Mouse (Mus musculus): Measurements from ENCODE around the gene Ube3b. TPM values are rescaled to one million over a fixed set of nuclear protein-coding genes. Genes with fewer than 3 reads are reported as not detected.

Ube3b gene
- polyA plus RNA-seq, 1 experiment from 2014 or later, result 48.2 TPM

GRCm38 (mm10) chr5:114383184-114383904, 2.9 kb downstream of the Ube3b start:
- DNase-seq (ENCODE audit: low spot score) (no peak), ATAC-seq (ENCODE audit: low FRiP score) (no peak)
- Histone ChIP-seq H3K9ac (no peak overlapping the region), H3K27me3 (ENCODE audit: control insufficient read depth, insufficient read depth, low read length) (no peaks in the 10 kb centered on the region), H3K36me3 (replicated peaks; ENCODE audit: control insufficient read depth, insufficient read depth) (peaks cover 41% of the 10 kb centered on the region), H3K27ac (no peak overlapping the region), H3K4me3 (replicated peaks; ENCODE audit: low read length) (no peak overlapping the region), H3K4me2 (replicated peaks) (no peak overlapping the region), H3K9me3 (ENCODE audit: control insufficient read depth, low read length) (no peaks in the 10 kb centered on the region), H3K4me1 (replicated peaks; ENCODE audit: control insufficient read depth, insufficient read depth, low read length) (peaks cover 22% of the 10 kb centered on the region)
- 75% methylated on average over 9 of the region's 9 CpGs for WGBS

GRCm38 (mm10) chr5:114384448-114384847, 4.0 kb downstream of the Ube3b start:
- peaks cover 12% of the 10 kb centered on the region for H3K4me1 ChIP-seq (replicated peaks; ENCODE audit: control insufficient read depth, insufficient read depth, low read length)
- 93% methylated on average over 8 of the region's 8 CpGs for WGBS

GRCm38 (mm10) chr5:114393169-114393568, 12.8 kb downstream of the Ube3b start:
- no peak overlapping the region for H3K27ac ChIP-seq

More at GRCm38 (mm10) chr5:114384448-114384847, 4.0 kb downstream of the Ube3b start:
- Histone ChIP-seq H3K27ac (no peak overlapping the region), H3K4me3 (replicated peaks; ENCODE audit: low read length) (no peak overlapping the region), H3K9me3 (ENCODE audit: control insufficient read depth, low read length) (no peaks in the 10 kb centered on the region), H3K4me2 (replicated peaks) (no peak overlapping the region), H3K27me3 (ENCODE audit: control insufficient read depth, insufficient read depth, low read length) (no peaks in the 10 kb centered on the region), H3K9ac (no peak overlapping the region), H3K36me3 (replicated peaks; ENCODE audit: control insufficient read depth, insufficient read depth) (peaks cover 52% of the 10 kb centered on the region)
- ATAC-seq (ENCODE audit: low FRiP score) (no peak), DNase-seq (ENCODE audit: low spot score) (no peak)

GRCm38 (mm10) chr5:114406592-114406991, 26.2 kb downstream of the Ube3b start:
- H3K4me1 ChIP-seq (replicated peaks; ENCODE audit: control insufficient read depth, insufficient read depth, low read length), result no peaks in the 10 kb centered on the region
- H3K4me2 ChIP-seq (replicated peaks), result no peak overlapping the region
- ATAC-seq (ENCODE audit: low FRiP score) (no peak), DNase-seq (ENCODE audit: low spot score) (no peak)
- H3K27me3 ChIP-seq (ENCODE audit: control insufficient read depth, insufficient read depth, low read length), result no peaks in the 10 kb centered on the region
- H3K9ac ChIP-seq, result no peak overlapping the region
- no peaks in the 10 kb centered on the region for H3K9me3 ChIP-seq (ENCODE audit: control insufficient read depth, low read length)
- H3K4me3 ChIP-seq (replicated peaks; ENCODE audit: low read length), result no peak overlapping the region
- H3K36me3 ChIP-seq (replicated peaks; ENCODE audit: control insufficient read depth, insufficient read depth), result peaks cover 100% of the 10 kb centered on the region
- no peak overlapping the region for H3K27ac ChIP-seq
- 94% methylated on average over 14 of the region's 14 CpGs for WGBS

More at GRCm38 (mm10) chr5:114393169-114393568, 12.8 kb downstream of the Ube3b start:
- peaks cover 92% of the 10 kb centered on the region for H3K36me3 ChIP-seq (replicated peaks; ENCODE audit: control insufficient read depth, insufficient read depth)
- WGBS, result 93% methylated on average over 9 of the region's 9 CpGs
- H3K9ac ChIP-seq, result no peak overlapping the region
- H3K4me3 ChIP-seq (replicated peaks; ENCODE audit: low read length), result no peak overlapping the region
- no peaks in the 10 kb centered on the region for H3K4me1 ChIP-seq (replicated peaks; ENCODE audit: control insufficient read depth, insufficient read depth, low read length)
- H3K9me3 ChIP-seq (ENCODE audit: control insufficient read depth, low read length), result no peaks in the 10 kb centered on the region
- no peak for DNase-seq (ENCODE audit: low spot score)
- H3K4me2 ChIP-seq (replicated peaks), result no peak overlapping the region
- no peaks in the 10 kb centered on the region for H3K27me3 ChIP-seq (ENCODE audit: control insufficient read depth, insufficient read depth, low read length)
- ATAC-seq (ENCODE audit: low FRiP score), result no peak

- Histone ChIP-seq H3K27me3 (ENCODE audit: control insufficient read depth, insufficient read depth, low read length) (no peaks in the 10 kb centered on the region), H3K9me3 (ENCODE audit: control insufficient read depth, low read length) (no peaks in the 10 kb centered on the region), H3K9ac (no peak overlapping the region), H3K36me3 (replicated peaks; ENCODE audit: control insufficient read depth, insufficient read depth) (peaks cover 100% of the 10 kb centered on the region), H3K4me1 (replicated peaks; ENCODE audit: control insufficient read depth, insufficient read depth, low read length) (no peaks in the 10 kb centered on the region), H3K4me2 (replicated peaks) (no peak overlapping the region), H3K4me3 (replicated peaks; ENCODE audit: low read length) (no peak overlapping the region), H3K27ac (no peak overlapping the region)
- no peak for DNase-seq (ENCODE audit: low spot score)
- WGBS, result 85% methylated on average over 10 of the region's 10 CpGs
- ATAC-seq (ENCODE audit: low FRiP score), result no peak
Observed at GRCm38 (mm10) chr5:114407269-114407668, 26.9 kb downstream of the Ube3b start.

GRCm38 (mm10) chr5:114407810-114408209, 27.4 kb downstream of the Ube3b start:
- Histone ChIP-seq H3K4me1 (replicated peaks; ENCODE audit: control insufficient read depth, insufficient read depth, low read length) (no peaks in the 10 kb centered on the region), H3K9ac (no peak overlapping the region), H3K9me3 (ENCODE audit: control insufficient read depth, low read length) (no peaks in the 10 kb centered on the region), H3K4me2 (replicated peaks) (no peak overlapping the region), H3K4me3 (replicated peaks; ENCODE audit: low read length) (no peak overlapping the region), H3K27ac (no peak overlapping the region), H3K27me3 (ENCODE audit: control insufficient read depth, insufficient read depth, low read length) (no peaks in the 10 kb centered on the region), H3K36me3 (replicated peaks; ENCODE audit: control insufficient read depth, insufficient read depth) (peaks cover 100% of the 10 kb centered on the region)
- WGBS, result 92% methylated on average over 9 of the region's 9 CpGs
- no peak for ATAC-seq (ENCODE audit: low FRiP score)
- DNase-seq (ENCODE audit: low spot score), result no peak

- DNase-seq (ENCODE audit: low spot score) (no peak), ATAC-seq (ENCODE audit: low FRiP score) (no peak)
- H3K4me3 ChIP-seq (replicated peaks; ENCODE audit: low read length), result no peak overlapping the region
- peaks cover 100% of the 10 kb centered on the region for H3K36me3 ChIP-seq (replicated peaks; ENCODE audit: control insufficient read depth, insufficient read depth)
- no peak overlapping the region for H3K9ac ChIP-seq
- WGBS, result 97% methylated on average over 11 of the region's 11 CpGs
- no peaks in the 10 kb centered on the region for H3K4me1 ChIP-seq (replicated peaks; ENCODE audit: control insufficient read depth, insufficient read depth, low read length)
- no peaks in the 10 kb centered on the region for H3K27me3 ChIP-seq (ENCODE audit: control insufficient read depth, insufficient read depth, low read length)
- H3K9me3 ChIP-seq (ENCODE audit: control insufficient read depth, low read length), result no peaks in the 10 kb centered on the region
- no peak overlapping the region for H3K4me2 ChIP-seq (replicated peaks)
- no peak overlapping the region for H3K27ac ChIP-seq
Observed at GRCm38 (mm10) chr5:114408846-114409245, 28.4 kb downstream of the Ube3b start.

GRCm38 (mm10) chr5:114410429-114410828, 30.0 kb downstream of the Ube3b start:
- DNase-seq (ENCODE audit: low spot score), result no peak
- H3K27ac ChIP-seq, result no peak overlapping the region
- H3K36me3 ChIP-seq (replicated peaks; ENCODE audit: control insufficient read depth, insufficient read depth), result peaks cover 100% of the 10 kb centered on the region
- H3K9me3 ChIP-seq (ENCODE audit: control insufficient read depth, low read length), result no peaks in the 10 kb centered on the region
- no peak overlapping the region for H3K9ac ChIP-seq
- H3K27me3 ChIP-seq (ENCODE audit: control insufficient read depth, insufficient read depth, low read length), result no peaks in the 10 kb centered on the region
- no peak overlapping the region for H3K4me3 ChIP-seq (replicated peaks; ENCODE audit: low read length)
- H3K4me1 ChIP-seq (replicated peaks; ENCODE audit: control insufficient read depth, insufficient read depth, low read length), result no peaks in the 10 kb centered on the region
- no peak overlapping the region for H3K4me2 ChIP-seq (replicated peaks)
- WGBS, result 91% methylated on average over 13 of the region's 13 CpGs
- ATAC-seq (ENCODE audit: low FRiP score), result no peak

- no peaks in the 10 kb centered on the region for H3K27me3 ChIP-seq (ENCODE audit: control insufficient read depth, insufficient read depth, low read length)
- DNase-seq (ENCODE audit: low spot score) (no peak), ATAC-seq (ENCODE audit: low FRiP score) (no peak)
- WGBS, result 86% methylated on average over 23 of the region's 23 CpGs
- no peak overlapping the region for H3K4me3 ChIP-seq (replicated peaks; ENCODE audit: low read length)
- no peak overlapping the region for H3K4me2 ChIP-seq (replicated peaks)
- H3K27ac ChIP-seq, result no peak overlapping the region
- peaks cover 100% of the 10 kb centered on the region for H3K36me3 ChIP-seq (replicated peaks; ENCODE audit: control insufficient read depth, insufficient read depth)
- no peaks in the 10 kb centered on the region for H3K9me3 ChIP-seq (ENCODE audit: control insufficient read depth, low read length)
- no peak overlapping the region for H3K9ac ChIP-seq
- no peaks in the 10 kb centered on the region for H3K4me1 ChIP-seq (replicated peaks; ENCODE audit: control insufficient read depth, insufficient read depth, low read length)
Observed at GRCm38 (mm10) chr5:114412361-114412998, 32.1 kb downstream of the Ube3b start.

Measured in hindbrain, embryonic 14.5 days (tissue).